Mouse (Mus musculus) limb, embryonic 11.5 days (tissue): ENCODE measurements at regions not wholly inside any gene's neighbourhood (a gene's known extent, or its start where the extent isn't known, plus 50 kb on each side); places are given as distances from the start of the nearest gene placed in this dataset.

Experiments used
- ATAC-seq: fragments of 200-750 bp; cut with Nextera tagmentation; 2 replicates; pipeline ENCODE4 v1.8.0; 2017; ENCODE audit warnings: low read depth; ENCODE audit not compliant: insufficient number of reproducible peaks, low FRiP score, low TSS enrichment
- DNase-seq: peaks from one replicate; pipeline ENCODE4 v3.0.0-alpha.2; 2015; ENCODE audit warnings: low spot score
- H3K27ac ChIP-seq: fragments of 300-500 bp; sonication (generic); replicated peaks from 2 replicates; pipeline ENCODE4 v1.5.1; 2014; ENCODE audit warnings: low read depth, mild to moderate bottlenecking, low read length
- H3K27me3 ChIP-seq: fragments of 300-500 bp; sonication (generic); 2 replicates; pipeline ENCODE4 v1.6.1; 2014; ENCODE audit warnings: mild to moderate bottlenecking, low read length, mixed read lengths; ENCODE audit not compliant: control insufficient read depth, insufficient read depth
- H3K36me3 ChIP-seq: fragments of 300-500 bp; sonication (generic); 2 replicates; pipeline ENCODE4 v1.6.1; 2014; ENCODE audit warnings: mild to moderate bottlenecking, low read length, moderate library complexity, mixed read lengths; ENCODE audit not compliant: control insufficient read depth, insufficient read depth
- H3K4me1 ChIP-seq: fragments of 300-500 bp; sonication (generic); 2 replicates; pipeline ENCODE4 v1.6.1; 2014; ENCODE audit warnings: low read length, mixed read lengths; ENCODE audit not compliant: control insufficient read depth, insufficient read depth
- H3K4me2 ChIP-seq: fragments of 300-500 bp; sonication (generic); 2 replicates; pipeline ENCODE4 v1.6.1; 2014; ENCODE audit warnings: low read depth, mild to moderate bottlenecking, moderate library complexity; ENCODE audit not compliant: severe bottlenecking
- H3K4me3 ChIP-seq: fragments of 300-500 bp; sonication (generic); 2 replicates; pipeline ENCODE4 v1.5.1; 2014; ENCODE audit warnings: low read depth, low read length
- H3K9ac ChIP-seq: fragments of 300-500 bp; sonication (generic); 2 replicates; pipeline ENCODE4 v1.6.1; 2014; ENCODE audit warnings: mild to moderate bottlenecking, low read length
- H3K9me3 ChIP-seq: fragments of 300-500 bp; sonication (generic); 2 replicates; pipeline ENCODE4 v1.6.1; 2016; ENCODE audit warnings: low read length; ENCODE audit not compliant: control insufficient read depth
- WGBS: fragments of 180-500 bp; shearing (Covaris S2); extraction: QIAGEN DNeasy Blood & Tissue Kit; methylation state at CpG from one replicate; pipeline ENCODE4 v1.1.7; 2014; 5-methylcytosine and 5-hydroxymethylcytosine counted together

DNA sequence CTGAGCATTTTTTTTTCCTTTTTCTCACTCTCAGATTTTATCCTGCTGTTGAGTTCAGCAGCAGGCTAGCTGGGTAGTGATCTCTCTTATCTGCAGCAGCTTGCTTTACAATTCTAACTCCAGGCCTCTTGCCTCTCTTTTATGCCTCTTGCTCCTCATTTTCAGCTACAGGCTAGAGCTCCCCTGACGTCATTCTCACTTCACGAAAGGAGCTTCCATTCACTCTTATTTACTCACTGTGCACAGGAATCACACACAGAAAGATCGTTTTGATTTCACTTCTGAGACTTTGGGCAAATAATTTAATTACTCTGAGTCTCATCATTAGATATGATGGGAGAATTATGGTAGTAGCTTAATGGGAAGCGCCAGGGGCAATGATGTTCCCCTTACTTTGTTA is 158.4 kb upstream of the Shisa6 start:
- ATAC-seq (no peak), DNase-seq (no peak)
- Histone ChIP-seq H3K9ac (no peak overlapping the region), H3K4me2 (no peak overlapping the region), H3K4me1 (no peaks in the 10 kb centered on the region), H3K9me3 (no peaks in the 10 kb centered on the region), H3K27me3 (no peaks in the 10 kb centered on the region), H3K36me3 (no peaks in the 10 kb centered on the region), H3K27ac (no peak overlapping the region), H3K4me3 (no peak overlapping the region)
- WGBS: 62% methylated on average over 4 of the region's 4 CpGs

DNA sequence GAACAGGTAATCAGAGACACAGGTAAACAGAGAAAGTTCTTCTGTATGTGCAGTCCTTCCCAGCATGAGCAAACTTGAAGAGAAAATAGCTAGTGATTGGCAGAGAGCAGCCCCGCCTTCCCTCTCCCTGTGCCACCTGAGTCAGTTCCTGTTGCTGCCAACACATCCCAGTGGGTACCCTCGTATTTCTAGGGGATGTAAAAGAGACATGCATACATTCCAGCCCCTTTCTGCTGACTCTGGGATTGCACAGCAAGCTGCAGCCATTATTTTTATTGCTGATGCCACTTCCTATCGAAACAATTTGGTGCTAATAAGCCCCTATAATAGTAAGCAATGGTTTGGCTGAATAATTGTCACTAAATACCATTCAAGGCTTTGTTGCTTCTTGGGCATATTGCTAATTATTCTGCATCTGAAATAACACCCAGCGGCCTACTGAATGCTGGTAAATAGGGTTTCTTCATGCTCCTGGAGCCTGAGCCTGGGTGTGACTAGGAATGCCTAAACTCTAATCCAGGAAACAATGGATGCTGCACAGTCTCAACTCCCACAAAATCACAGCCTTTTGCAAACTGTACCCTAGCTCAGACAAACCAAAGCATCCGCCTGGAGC is 169.0 kb upstream of the Shisa6 start:
- DNase-seq: no peak
- no peaks in the 10 kb centered on the region for H3K27me3 ChIP-seq
- WGBS: 67% methylated on average over 5 of the region's 5 CpGs
- no peak overlapping the region for H3K4me2 ChIP-seq
- H3K4me3 ChIP-seq: no peak overlapping the region
- no peak overlapping the region for H3K9ac ChIP-seq
- no peaks in the 10 kb centered on the region for H3K4me1 ChIP-seq
- ATAC-seq: no peak
- H3K9me3 ChIP-seq: no peaks in the 10 kb centered on the region
- no peak overlapping the region for H3K27ac ChIP-seq
- H3K36me3 ChIP-seq: no peaks in the 10 kb centered on the region

DNA sequence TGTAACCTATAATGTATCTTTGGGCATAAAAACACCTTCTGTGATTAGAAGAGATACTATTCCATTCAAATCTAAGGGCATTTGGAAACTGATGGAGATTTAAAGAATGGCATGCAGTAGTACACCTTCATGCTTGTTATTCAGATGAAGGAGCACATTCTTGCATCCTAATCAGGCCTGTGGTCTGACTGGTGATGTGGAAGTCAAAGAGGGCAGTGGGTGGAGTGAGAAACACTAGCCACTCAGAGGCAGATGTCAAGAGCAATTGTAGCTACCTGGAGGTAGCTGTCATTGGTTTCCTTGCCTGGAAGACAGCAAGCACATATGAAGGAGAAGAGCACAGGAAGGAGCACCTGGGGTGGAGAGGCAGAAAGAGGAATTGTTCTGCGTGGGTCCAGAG is 171.0 kb upstream of the Shisa6 start:
- 70% methylated on average over 1 of the region's 1 CpGs for WGBS
- H3K4me1 ChIP-seq: no peaks in the 10 kb centered on the region
- H3K36me3 ChIP-seq: no peaks in the 10 kb centered on the region
- H3K4me2 ChIP-seq: no peak overlapping the region
- H3K9me3 ChIP-seq: no peaks in the 10 kb centered on the region
- no peak overlapping the region for H3K9ac ChIP-seq
- ATAC-seq (no peak), DNase-seq (no peak)
- H3K4me3 ChIP-seq: no peak overlapping the region
- H3K27me3 ChIP-seq: no peaks in the 10 kb centered on the region
- H3K27ac ChIP-seq: no peak overlapping the region

DNA sequence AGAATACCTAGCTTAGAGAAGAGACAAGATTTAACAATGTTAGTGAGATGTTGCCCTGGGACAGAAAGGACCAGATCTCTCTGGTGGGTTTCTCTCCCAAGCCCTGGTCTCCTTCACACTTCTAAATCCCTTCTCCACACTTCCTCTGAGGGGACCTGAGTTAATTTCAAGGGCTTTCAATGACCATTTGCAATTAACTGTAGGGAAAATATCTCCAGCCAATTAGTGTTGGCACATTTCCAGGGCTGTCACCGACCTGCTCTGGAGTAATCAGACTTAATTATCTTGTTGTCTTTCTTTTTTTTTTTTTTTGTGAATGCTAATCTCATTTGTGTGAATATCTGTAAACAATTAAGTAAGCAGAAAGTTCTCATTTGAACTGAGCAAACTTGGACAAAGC is 166.3 kb upstream of the Pirt start:
- DNase-seq (no peak), ATAC-seq (no peak)
- 64% methylated on average over 1 of the region's 1 CpGs for WGBS

DNA sequence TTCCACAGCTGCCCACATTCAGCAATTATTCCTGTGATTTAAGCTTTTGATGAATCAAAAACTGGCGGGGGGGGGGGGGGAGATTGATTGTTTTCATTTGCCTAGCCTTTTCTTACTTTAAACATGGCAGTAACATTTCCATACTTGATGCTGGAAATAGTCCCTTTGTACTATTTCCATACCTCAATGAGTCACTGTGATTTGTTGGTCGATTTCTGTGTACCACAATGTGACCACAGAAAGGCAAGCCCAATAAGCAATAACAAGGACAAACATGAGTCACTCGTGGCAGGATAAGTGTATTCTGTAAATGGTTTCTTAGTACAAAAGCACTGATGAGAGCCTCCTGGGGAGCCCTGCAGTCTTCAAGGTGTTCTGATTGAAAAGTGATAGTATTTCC is 121.8 kb upstream of the Pirt start:
- 58% methylated on average over 3 of the region's 3 CpGs for WGBS
- H3K4me3 ChIP-seq: no peak overlapping the region
- no peaks in the 10 kb centered on the region for H3K36me3 ChIP-seq
- no peaks in the 10 kb centered on the region for H3K9me3 ChIP-seq
- no peak overlapping the region for H3K27ac ChIP-seq
- no peak overlapping the region for H3K4me2 ChIP-seq
- H3K9ac ChIP-seq: no peak overlapping the region
- no peak for DNase-seq
- H3K27me3 ChIP-seq: no peaks in the 10 kb centered on the region
- H3K4me1 ChIP-seq: no peaks in the 10 kb centered on the region
- ATAC-seq: no peak

More for the DNA sequence above, 166.3 kb upstream of the Pirt start:
- H3K4me2 ChIP-seq: no peak overlapping the region
- no peaks in the 10 kb centered on the region for H3K4me1 ChIP-seq
- no peak overlapping the region for H3K4me3 ChIP-seq
- H3K36me3 ChIP-seq: no peaks in the 10 kb centered on the region
- H3K9me3 ChIP-seq: no peaks in the 10 kb centered on the region
- H3K27me3 ChIP-seq: no peaks in the 10 kb centered on the region
- H3K27ac ChIP-seq: no peak overlapping the region
- H3K9ac ChIP-seq: no peak overlapping the region

DNA sequence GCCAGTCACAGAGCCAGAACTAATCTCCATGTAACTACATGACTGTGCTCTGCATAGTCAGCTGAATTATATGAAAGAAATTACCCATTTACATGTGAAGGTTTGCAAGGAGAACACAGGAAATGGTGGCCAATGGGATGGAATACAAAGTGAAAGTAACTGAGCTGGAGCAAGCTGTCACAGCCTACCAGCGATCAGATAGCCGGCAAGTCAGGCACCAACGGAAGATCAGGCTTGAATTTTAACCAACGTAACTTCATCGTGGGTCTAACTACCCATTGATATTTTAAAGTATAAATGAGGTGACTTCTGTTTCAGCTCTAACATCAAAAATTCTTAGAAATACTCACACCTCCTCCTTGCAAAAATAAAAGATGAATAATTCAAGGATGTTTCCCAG is 104.9 kb upstream of the Pirt start:
- no peaks in the 10 kb centered on the region for H3K36me3 ChIP-seq
- no peak overlapping the region for H3K4me3 ChIP-seq
- ATAC-seq (no peak), DNase-seq (no peak)
- H3K9ac ChIP-seq: no peak overlapping the region
- no peaks in the 10 kb centered on the region for H3K4me1 ChIP-seq
- H3K27me3 ChIP-seq: no peaks in the 10 kb centered on the region
- no peak overlapping the region for H3K27ac ChIP-seq
- no peak overlapping the region for H3K4me2 ChIP-seq
- WGBS: 91% methylated on average over 5 of the region's 5 CpGs
- H3K9me3 ChIP-seq: no peaks in the 10 kb centered on the region

DNA sequence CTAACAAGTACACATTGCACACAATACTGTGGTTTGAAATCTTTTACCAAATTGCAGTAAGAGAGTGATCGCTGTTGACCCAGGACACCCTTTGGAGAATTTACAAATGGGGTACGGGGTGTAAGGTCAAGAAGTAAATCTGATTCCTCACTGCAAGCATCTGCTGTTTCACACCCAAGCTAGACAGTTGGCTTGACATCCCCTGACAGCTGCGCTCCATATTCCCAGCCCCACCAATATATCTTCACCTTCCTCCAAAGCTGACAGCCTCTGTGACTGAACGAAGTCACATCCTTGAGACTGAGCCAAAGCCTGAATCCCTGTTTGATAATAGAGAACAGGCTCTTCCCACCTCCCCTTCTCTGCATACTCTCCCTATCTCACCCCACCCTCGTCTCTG is 98.5 kb upstream of the Pirt start:
- DNase-seq (no peak), ATAC-seq (no peak)
- Histone ChIP-seq H3K4me2 (no peak overlapping the region), H3K36me3 (no peaks in the 10 kb centered on the region), H3K9me3 (no peaks in the 10 kb centered on the region), H3K27me3 (no peaks in the 10 kb centered on the region), H3K4me1 (0 out of 2 replicates have a peak, but pooled peaks cover 4% of the 10 kb centered on the region), H3K9ac (no peak overlapping the region), H3K27ac (no peak overlapping the region), H3K4me3 (no peak overlapping the region)
- 42% methylated on average over 5 of the region's 5 CpGs for WGBS

DNA sequence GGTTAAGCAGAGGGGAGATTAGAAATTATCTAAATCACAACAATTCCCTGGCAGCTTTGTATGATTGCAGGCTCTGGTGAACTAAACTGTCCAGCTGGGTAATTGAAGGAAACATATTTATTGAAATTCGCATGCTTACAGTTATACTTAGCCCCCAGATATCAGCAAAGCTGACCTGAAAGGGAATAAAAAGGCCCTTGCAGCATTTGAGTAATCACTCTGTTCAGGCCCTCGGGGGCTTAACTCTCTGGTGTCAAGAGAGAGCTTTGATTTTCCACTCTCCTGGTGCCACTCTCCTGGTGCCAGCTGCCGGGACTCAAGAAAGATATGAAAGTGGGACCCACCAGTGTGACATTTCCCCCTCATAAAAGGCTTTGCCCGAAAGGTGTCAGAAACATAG is 98.0 kb upstream of the Pirt start:
- Histone ChIP-seq H3K27ac (no peak overlapping the region), H3K27me3 (no peaks in the 10 kb centered on the region), H3K9ac (no peak overlapping the region), H3K4me2 (no peak overlapping the region), H3K4me1 (0 out of 2 replicates have a peak, but pooled peaks cover 4% of the 10 kb centered on the region), H3K9me3 (no peaks in the 10 kb centered on the region), H3K36me3 (no peaks in the 10 kb centered on the region), H3K4me3 (no peak overlapping the region)
- ATAC-seq: no peak
- WGBS: 30% methylated on average over 4 of the region's 4 CpGs
- no peak for DNase-seq

DNA sequence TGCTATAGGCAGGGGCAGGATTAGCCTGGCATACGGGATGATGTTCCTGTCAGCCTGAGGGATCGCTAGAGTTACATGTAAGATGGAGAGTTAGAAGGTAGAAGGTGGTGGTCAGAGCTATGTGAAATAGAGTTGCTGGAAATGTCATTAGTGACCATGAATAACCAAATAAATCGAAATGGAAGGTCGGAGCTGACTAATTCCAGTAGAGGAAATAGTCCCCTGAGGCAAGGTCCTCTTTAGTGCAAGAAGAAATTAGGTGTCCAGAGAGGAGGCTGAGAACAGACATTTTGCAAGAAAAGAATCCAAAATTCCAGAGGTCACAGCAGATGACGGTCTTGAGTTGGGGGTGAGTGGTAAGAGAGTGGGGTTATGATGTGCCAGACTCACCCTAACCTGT is 75.9 kb upstream of the Pirt start:
- ATAC-seq (no peak), DNase-seq (no peak)
- Histone ChIP-seq H3K27ac (no peak overlapping the region), H3K9ac (no peak overlapping the region), H3K36me3 (no peaks in the 10 kb centered on the region), H3K4me3 (no peak overlapping the region), H3K27me3 (no peaks in the 10 kb centered on the region), H3K9me3 (no peaks in the 10 kb centered on the region), H3K4me1 (no peaks in the 10 kb centered on the region), H3K4me2 (no peak overlapping the region)
- WGBS: 75% methylated on average over 5 of the region's 5 CpGs
